Mouse (Mus musculus): Measurements from ENCODE around the gene Slc25a15. TPM values are rescaled to one million over a fixed set of nuclear protein-coding genes. Genes with fewer than 3 reads are reported as not detected.

The Slc25a15 gene
- 16.3 and 18.0 TPM in 2 replicates for polyA plus RNA-seq (2016; fragmentation: Nextera tagmentation; extraction: Ambion mirVana)

DNA sequence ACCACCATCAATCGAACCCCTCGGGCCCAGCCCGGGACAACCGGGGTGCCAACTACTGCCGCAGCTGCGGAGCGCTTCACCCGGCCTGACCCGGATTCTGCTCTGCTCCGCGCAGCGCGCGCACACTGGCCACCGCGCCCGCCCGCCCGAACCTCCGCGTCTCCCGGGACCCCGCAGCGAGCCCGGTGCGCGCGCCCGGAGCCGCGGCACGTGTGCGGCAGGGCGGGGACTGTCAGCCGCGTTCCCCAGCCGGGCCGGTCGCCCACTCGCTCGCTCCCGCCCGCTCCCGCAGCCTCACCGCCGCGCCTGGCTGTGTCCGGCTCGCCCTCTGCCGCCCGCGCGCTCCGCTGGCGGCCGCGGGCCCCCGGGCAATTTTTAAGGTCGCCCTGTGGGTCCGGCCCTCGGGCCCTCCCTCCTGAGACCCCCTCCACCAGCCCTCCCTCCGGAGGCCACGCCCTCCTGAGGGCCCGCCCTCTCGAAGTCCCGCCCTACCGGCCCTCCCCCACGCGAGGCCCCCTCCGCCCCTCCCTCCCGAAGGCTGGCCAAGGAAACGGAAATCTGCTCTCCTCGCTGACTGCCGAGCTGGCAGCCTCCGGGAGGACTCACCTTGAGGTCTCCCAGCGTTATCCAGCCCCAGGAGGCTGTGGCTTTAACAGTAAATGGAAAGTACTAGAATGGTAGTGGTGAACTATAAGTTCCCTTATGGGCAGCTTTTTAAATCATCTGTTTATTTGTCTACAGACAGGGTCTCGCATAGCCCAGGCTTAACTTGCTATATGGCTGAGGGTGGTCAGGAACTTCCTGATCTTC is at the start of gene Slc25a15:
Gene Slc25a15, minus strand, starts transcription at position 456 of the 810 bp plus-strand sequence.
- H3K27me3 ChIP-seq (replicated peaks; ENCODE audit: low read depth, poor library complexity, severe bottlenecking), result no peaks in the 10 kb centered on the region
- under 1% methylated on average over 77 of the region's 77 CpGs for WGBS
- H3K36me3 ChIP-seq (replicated peaks), result 0 out of 2 replicates have a peak, but pooled peaks cover 12% of the 10 kb centered on the region
- peak within 1 kb of the TSS; percentile 85 for H3K4me3 ChIP-seq
- H3K27ac ChIP-seq (replicated peaks), result peak within 1 kb of the TSS; percentile 91
- peak; percentile 96 for DNase-seq (ENCODE audit: low spot score)
- H3K4me1 ChIP-seq, result peaks cover 6% of the 10 kb centered on the region
- no peaks in the 10 kb centered on the region for H3K9me3 ChIP-seq

DNA sequence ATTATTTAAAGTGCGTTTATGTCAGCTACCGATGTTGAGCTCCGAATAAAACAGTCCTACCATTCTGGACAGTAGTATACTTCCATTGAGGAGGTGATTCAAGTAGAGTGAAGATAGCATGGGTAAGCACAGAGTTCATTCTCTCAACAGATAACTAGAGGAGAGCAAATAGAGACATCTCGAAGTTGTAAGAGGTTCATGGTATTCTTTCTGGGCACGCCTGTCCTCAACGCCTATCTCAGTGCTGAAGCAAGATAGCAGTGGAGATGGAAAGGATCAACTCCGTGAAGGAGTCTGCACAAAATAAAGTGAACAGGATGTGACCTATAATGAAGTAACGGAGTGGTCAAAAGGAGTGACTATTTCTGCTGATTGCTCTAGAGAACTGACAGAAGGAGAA is 13.6 kb upstream of the Slc25a15 start:
- no peaks in the 10 kb centered on the region for H3K9me3 ChIP-seq
- H3K4me1 ChIP-seq, result peaks cover 10% of the 10 kb centered on the region
- H3K36me3 ChIP-seq (replicated peaks), result peaks cover 24% of the 10 kb centered on the region
- H3K27ac ChIP-seq (replicated peaks), result peak overlapping the region; percentile 89
- peak overlapping the region; percentile 90 for H3K4me3 ChIP-seq
- no peak for DNase-seq (ENCODE audit: low spot score)
- WGBS, result 27% methylated on average over 8 of the region's 8 CpGs
- no peaks in the 10 kb centered on the region for H3K27me3 ChIP-seq (replicated peaks; ENCODE audit: low read depth, poor library complexity, severe bottlenecking)

DNA sequence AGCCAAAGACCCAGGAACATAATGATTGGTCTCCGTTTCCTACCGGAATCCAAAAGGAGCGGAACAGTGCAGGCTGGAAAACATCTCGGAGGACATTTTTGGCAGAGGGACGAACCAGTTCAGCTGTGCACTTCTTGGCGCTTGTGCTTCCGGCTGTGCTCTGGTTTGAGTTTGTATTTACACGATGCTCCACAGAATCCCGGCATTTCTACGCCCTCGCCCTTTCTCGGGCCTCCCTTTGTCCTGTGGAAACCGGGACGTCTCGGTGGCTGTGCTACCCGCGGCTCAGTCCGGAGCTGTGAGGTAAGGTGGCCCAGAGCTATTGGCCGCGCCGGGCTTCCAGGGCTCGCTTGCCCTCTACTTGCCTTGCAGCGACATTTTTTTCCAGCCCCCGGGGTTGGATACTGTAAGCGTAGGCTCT is 12.9 kb upstream of the Slc25a15 start, which contains the start of gene Mrps31:
Gene Mrps31, plus strand, starts transcription at position 80 of the 421 bp plus-strand sequence.
- under 1% methylated on average over 25 of the region's 25 CpGs for WGBS
- peaks cover 17% of the 10 kb centered on the region for H3K36me3 ChIP-seq (replicated peaks)
- H3K9me3 ChIP-seq, result no peaks in the 10 kb centered on the region
- H3K4me1 ChIP-seq, result peaks cover 10% of the 10 kb centered on the region
- peak within 1 kb of the TSS; percentile 89 for H3K27ac ChIP-seq (replicated peaks)
- DNase-seq (ENCODE audit: low spot score), result peak; percentile 82
- peak within 1 kb of the TSS; percentile 90 for H3K4me3 ChIP-seq
- no peaks in the 10 kb centered on the region for H3K27me3 ChIP-seq (replicated peaks; ENCODE audit: low read depth, poor library complexity, severe bottlenecking)

DNA sequence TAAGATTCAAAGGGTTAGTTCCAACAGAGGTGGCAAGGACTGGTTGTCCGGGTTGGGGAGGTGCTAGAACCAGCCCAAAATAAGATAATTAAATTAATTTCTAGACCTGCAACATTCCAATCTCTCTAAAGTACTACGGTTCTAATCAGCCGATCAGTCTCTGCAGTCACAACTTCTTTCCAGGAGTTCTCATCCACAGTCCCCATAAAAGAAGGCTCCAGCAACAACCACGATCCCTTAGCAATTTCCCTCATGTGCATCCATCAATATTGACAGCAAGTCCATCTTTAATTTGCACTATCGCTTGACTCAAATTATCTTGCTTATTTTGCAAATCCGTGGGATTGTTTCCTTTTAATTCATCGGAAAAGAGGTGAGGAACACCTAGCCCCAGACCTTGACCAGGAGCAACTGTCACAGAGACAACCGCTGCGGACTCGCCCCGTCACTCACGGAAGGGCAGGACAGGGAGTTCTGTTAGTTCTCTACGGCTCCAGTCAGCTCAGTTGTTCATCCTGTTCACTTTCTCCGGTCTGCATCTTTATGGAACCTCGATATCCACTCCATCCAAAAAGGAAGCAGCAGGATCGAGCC is 12.4 kb upstream of the Slc25a15 start:
- WGBS, result 18% methylated on average over 16 of the region's 16 CpGs
- H3K27ac ChIP-seq (replicated peaks), result peak overlapping the region; percentile 89
- peak overlapping the region; percentile 90 for H3K4me3 ChIP-seq
- H3K36me3 ChIP-seq (replicated peaks), result peaks cover 12% of the 10 kb centered on the region
- no peaks in the 10 kb centered on the region for H3K27me3 ChIP-seq (replicated peaks; ENCODE audit: low read depth, poor library complexity, severe bottlenecking)
- no peak for DNase-seq (ENCODE audit: low spot score)
- peaks cover 10% of the 10 kb centered on the region for H3K4me1 ChIP-seq
- no peaks in the 10 kb centered on the region for H3K9me3 ChIP-seq

DNA sequence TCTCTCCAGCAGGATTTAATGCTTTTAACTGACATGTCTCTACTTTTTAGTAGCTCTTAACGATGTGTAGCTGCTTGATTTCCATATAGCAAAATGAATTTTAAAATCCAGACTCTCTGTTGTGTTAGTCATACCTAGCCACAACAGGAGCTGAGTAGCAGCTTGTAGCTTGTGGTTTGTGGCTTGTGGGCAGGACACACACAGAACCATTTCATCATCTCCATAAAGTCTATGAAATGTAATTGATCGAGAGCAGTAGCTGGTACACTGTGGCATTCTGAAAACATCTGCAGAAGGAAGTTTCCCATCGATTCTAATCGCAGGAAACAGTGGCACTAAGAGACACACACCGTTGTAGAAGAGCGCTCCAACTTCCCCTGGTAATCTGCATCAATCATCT is 7.3 kb upstream of the Slc25a15 start:
- no peaks in the 10 kb centered on the region for H3K36me3 ChIP-seq (replicated peaks)
- DNase-seq (ENCODE audit: low spot score), result no peak
- H3K9me3 ChIP-seq, result no peaks in the 10 kb centered on the region
- no peak overlapping the region for H3K27ac ChIP-seq (replicated peaks)
- H3K4me1 ChIP-seq, result peaks cover 3% of the 10 kb centered on the region; the same call in 1 of the 2 replicates
- WGBS, result 75% methylated on average over 6 of the region's 6 CpGs
- H3K4me3 ChIP-seq, result no peak overlapping the region
- H3K27me3 ChIP-seq (replicated peaks; ENCODE audit: low read depth, poor library complexity, severe bottlenecking), result no peaks in the 10 kb centered on the region

DNA sequence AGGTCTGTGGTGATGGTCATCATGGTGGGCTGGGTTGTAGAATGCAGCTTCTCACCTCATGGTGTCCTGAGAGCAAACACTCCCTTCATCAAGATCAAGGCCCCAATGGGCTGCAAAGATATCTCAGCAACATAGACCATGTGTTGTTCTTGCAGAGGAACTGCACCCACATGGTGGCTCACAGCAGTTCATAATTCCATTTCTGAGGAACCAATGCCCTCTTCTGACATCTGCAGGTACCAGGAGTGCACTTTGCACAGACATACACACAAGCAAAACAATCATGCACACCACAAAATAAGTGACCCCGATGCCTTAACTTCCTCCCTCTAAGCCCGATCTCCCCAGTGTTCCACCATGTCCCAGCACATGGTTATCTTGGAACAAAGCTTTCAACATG is 4.8 kb upstream of the Slc25a15 start:
- Histone ChIP-seq H3K27me3 (replicated peaks; ENCODE audit: low read depth, poor library complexity, severe bottlenecking) (no peaks in the 10 kb centered on the region), H3K9me3 (no peaks in the 10 kb centered on the region), H3K4me1 (peaks cover 6% of the 10 kb centered on the region), H3K4me3 (no peak overlapping the region), H3K27ac (replicated peaks) (no peak overlapping the region), H3K36me3 (replicated peaks) (no peaks in the 10 kb centered on the region)
- 93% methylated on average over 2 of the region's 2 CpGs for WGBS
- no peak for DNase-seq (ENCODE audit: low spot score)

DNA sequence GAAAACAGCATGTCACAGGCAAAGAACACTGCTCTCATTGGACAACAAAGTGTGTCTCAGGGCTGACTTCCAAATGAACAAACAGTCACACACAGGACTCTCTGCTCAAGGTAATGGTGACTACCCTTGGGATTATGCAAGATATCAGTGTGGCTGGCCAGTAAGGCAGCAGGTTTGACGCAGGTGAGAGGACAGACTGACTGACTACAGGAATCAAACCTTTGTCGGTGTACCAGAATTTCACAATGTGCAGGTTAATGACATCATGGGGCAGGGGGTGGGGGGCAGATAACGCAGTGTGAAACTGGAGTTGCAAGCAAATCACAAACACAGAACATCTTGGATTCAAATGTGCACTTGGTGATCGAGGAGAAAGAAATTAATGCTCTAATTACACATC is 2.2 kb upstream of the Slc25a15 start:
- peaks cover 6% of the 10 kb centered on the region for H3K4me1 ChIP-seq
- no peaks in the 10 kb centered on the region for H3K27me3 ChIP-seq (replicated peaks; ENCODE audit: low read depth, poor library complexity, severe bottlenecking)
- H3K27ac ChIP-seq (replicated peaks), result no peak overlapping the region
- 86% methylated on average over 4 of the region's 4 CpGs for WGBS
- no peak overlapping the region for H3K4me3 ChIP-seq
- no peak for DNase-seq (ENCODE audit: low spot score)
- no peaks in the 10 kb centered on the region for H3K9me3 ChIP-seq
- H3K36me3 ChIP-seq (replicated peaks), result no peaks in the 10 kb centered on the region

DNA sequence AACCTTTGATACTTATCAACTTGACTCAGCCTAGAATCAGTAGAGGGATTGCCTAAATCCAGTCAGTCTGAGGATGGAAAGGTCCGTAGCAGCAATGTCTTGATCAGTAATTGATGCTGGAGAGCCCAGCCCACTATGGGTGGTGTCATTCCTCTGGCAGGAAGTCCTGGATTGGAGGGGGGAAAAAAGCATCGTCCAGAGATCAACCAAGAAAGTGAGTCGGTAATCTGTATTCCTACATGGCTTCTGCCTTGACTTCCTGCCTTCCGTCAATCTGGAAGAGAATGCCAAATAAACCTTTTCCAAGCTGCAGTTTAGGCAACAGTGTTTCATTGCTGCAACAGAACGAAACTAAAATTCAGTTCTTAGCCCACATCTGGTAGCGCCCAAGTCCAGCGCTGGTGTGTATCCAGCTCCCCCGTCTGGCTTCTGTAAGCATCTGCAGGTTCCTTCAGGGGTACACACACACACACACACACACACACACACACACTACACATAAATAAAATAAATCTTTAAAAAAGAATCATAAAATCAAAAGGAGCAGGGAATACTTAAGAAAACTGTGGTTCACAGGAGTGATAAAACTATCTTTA is 986 bp upstream of the Slc25a15 start:
- H3K27ac ChIP-seq (replicated peaks), result peak overlapping the region; percentile 91
- no peaks in the 10 kb centered on the region for H3K9me3 ChIP-seq
- no peaks in the 10 kb centered on the region for H3K27me3 ChIP-seq (replicated peaks; ENCODE audit: low read depth, poor library complexity, severe bottlenecking)
- H3K4me1 ChIP-seq, result peaks cover 6% of the 10 kb centered on the region
- H3K36me3 ChIP-seq (replicated peaks), result 0 out of 2 replicates have a peak, but pooled peaks cover 9% of the 10 kb centered on the region
- H3K4me3 ChIP-seq, result peak overlapping the region; percentile 85
- no peak for DNase-seq (ENCODE audit: low spot score)
- WGBS, result 87% methylated on average over 8 of the region's 8 CpGs

DNA sequence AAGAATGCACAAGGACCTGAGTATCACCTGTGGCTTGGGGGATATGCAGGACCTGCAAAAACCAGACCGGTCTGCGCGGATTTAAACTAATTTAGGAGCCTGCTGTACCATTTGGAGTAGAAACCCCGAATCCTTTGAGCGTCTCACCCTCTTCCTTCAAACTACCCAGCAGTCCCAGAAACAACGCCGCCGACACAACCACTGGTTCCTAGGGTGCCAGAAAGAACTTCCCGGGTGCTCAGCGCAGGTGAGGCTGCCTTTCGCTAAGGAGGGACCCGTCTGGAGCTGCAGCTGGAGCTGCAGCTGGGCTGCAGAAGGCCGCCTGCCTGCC is 621 bp downstream of the Slc25a15 start:
- Histone ChIP-seq H3K36me3 (replicated peaks) (0 out of 2 replicates have a peak, but pooled peaks cover 12% of the 10 kb centered on the region), H3K9me3 (no peaks in the 10 kb centered on the region), H3K4me1 (peaks cover 6% of the 10 kb centered on the region), H3K4me3 (peak overlapping the region; percentile 85), H3K27ac (replicated peaks) (peak overlapping the region; percentile 91), H3K27me3 (replicated peaks; ENCODE audit: low read depth, poor library complexity, severe bottlenecking) (no peaks in the 10 kb centered on the region)
- no peak for DNase-seq (ENCODE audit: low spot score)
- WGBS, result under 1% methylated on average over 13 of the region's 13 CpGs

DNA sequence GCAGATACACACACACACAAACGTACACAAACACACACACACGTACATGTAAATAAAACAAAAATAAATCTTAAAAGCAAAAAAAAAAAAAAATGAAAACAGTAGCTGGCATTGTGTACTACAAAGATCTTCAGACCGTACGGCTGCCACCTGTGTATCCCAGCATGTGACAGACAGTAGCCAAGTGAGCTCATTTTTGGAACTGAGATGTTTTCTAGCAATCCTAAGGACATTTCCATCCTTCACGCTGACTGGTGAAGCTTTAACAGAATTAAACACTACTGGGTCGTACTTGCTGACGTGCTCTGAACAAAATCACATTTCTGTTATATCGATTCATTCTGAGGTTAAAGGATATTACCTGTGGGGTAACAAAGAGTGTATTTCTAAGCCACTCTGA is 3.1 kb downstream of the Slc25a15 start:
- H3K36me3 ChIP-seq (replicated peaks), result peaks cover 18% of the 10 kb centered on the region
- peaks cover 6% of the 10 kb centered on the region for H3K4me1 ChIP-seq
- no peak overlapping the region for H3K4me3 ChIP-seq
- H3K27me3 ChIP-seq (replicated peaks; ENCODE audit: low read depth, poor library complexity, severe bottlenecking), result no peaks in the 10 kb centered on the region
- no peak for DNase-seq (ENCODE audit: low spot score)
- 94% methylated on average over 8 of the region's 8 CpGs for WGBS
- H3K9me3 ChIP-seq, result no peaks in the 10 kb centered on the region
- no peak overlapping the region for H3K27ac ChIP-seq (replicated peaks)

DNA sequence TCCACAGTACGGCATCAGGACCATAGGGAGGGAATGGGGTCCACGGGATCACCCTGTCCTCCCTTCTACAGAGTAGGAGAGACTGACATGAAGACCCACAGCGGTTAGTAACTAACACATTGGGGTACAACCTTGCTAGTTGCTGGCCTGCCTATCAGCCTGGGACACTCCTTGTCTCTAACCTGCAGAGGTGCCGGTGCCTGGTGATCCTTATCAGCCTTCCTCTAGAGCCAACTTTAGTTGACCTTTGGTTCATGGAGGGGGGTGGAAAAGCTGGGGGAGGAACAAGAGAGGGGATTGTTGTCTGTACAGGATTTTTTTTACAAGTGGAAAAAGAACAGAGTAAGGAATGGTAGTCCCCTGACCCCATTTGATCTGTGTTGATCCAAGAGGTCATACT is 3.9 kb downstream of the Slc25a15 start:
- 77% methylated on average over 4 of the region's 4 CpGs for WGBS
- Histone ChIP-seq H3K9me3 (no peaks in the 10 kb centered on the region), H3K27me3 (replicated peaks; ENCODE audit: low read depth, poor library complexity, severe bottlenecking) (no peaks in the 10 kb centered on the region), H3K36me3 (replicated peaks) (peaks cover 26% of the 10 kb centered on the region), H3K4me1 (peaks cover 6% of the 10 kb centered on the region), H3K27ac (replicated peaks) (no peak overlapping the region), H3K4me3 (no peak overlapping the region)
- no peak for DNase-seq (ENCODE audit: low spot score)

DNA sequence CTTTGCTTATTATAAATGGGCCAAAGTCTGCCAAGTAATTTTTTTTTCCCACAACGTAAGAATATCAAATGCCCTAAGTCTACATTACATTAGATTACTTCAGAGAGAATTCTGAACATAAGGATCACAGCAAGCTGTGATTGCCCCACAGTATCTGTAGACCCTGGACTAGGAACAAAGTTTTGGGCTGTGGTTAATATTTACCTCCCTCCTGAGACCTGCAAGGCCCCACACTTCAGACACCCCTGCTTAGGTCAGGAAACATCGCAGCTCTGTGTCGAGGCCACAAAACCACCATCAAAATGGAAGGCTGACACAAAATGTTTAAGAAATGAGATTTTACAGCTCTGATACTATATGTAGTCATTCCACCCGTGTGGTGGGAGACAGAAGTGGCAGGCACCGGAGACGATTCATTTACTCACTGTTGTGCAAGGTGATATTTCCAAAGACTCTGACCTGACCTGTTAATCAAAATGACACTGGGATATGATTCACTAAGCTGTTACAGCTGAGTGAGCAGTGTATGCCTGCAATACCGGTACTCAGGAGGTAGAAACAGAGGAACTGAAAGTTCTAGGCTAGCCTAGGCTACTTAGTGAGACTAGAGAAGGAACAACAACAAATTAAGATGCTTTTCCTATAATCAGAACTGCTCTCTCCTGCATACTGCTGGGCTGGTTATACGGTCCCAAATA is 7.5 kb downstream of the Slc25a15 start:
- H3K27me3 ChIP-seq (replicated peaks; ENCODE audit: low read depth, poor library complexity, severe bottlenecking), result no peaks in the 10 kb centered on the region
- no peak overlapping the region for H3K4me3 ChIP-seq
- H3K36me3 ChIP-seq (replicated peaks), result peaks cover 59% of the 10 kb centered on the region
- WGBS, result 91% methylated on average over 8 of the region's 8 CpGs
- no peaks in the 10 kb centered on the region for H3K4me1 ChIP-seq
- DNase-seq (ENCODE audit: low spot score), result no peak
- no peak overlapping the region for H3K27ac ChIP-seq (replicated peaks)
- H3K9me3 ChIP-seq, result no peaks in the 10 kb centered on the region
